Mouse (Mus musculus): ENCODE data around the gene Spock3.
"Not testable (repeated sequence)": the region's sequence is repeated elsewhere in the genome, so short reads cannot be mapped to it uniquely, and the experiment has no call there.

Gene Spock3

GRCm38 (mm10) chr8:62950709-62951108 is at the start of gene Spock3:
Spock3 (plus strand) TSS chr8:62951009.
- no peak for DNase-seq (ENCODE audit: low spot score)

DNA sequence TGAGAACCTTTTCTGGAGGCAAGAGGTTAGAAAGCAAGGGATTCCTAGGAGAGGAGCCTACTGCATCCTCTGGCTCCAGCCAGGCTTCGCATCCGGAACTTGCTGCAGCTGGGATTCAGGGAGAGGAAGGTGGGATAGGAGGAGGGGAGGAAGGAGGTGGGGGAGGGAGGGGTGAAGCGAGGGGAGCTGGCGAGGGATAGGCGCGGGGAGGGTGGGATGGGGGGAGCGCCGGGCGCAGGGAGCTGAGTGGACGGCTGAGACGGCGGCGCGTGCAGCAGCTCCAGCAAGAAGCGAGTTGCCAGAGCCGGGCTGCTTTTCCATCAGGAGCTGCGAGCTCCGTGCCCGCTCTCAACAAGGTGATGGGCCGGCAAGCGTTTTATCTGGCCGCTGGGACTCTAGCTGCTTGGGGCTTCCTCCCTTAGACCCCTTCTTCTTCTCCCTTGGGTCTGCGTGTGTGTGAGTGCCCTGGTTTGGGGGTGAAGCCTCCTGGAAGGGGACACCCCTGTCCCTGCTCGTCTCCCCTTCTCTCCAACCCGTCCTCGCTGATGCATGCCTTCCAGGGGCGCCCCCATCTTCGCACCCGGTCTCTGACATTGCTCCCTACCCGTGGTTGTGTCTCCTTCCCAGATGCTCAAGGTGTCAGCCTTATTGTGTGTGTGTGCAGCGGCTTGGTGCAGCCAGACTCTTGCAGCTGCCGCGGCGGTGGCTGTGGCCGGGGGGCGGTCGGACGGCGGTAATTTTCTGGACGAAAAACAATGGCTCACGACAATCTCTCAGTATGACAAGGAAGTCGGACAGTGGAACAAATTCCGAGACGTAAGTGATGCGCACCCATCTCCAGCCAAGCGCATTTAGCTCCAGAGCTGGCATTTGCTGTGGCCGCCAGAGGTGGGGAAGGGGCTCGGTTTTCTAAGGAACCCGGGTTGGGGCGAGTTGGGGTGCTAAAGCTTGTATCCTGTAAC is 645 bp downstream of the Spock3 start:
- DNase-seq (ENCODE audit: low spot score), result peak; percentile 60

GRCm38 (mm10) chr8:62952481-62952880 is 1.7 kb downstream of the Spock3 start:
- no peak for DNase-seq (ENCODE audit: low spot score)

DNA sequence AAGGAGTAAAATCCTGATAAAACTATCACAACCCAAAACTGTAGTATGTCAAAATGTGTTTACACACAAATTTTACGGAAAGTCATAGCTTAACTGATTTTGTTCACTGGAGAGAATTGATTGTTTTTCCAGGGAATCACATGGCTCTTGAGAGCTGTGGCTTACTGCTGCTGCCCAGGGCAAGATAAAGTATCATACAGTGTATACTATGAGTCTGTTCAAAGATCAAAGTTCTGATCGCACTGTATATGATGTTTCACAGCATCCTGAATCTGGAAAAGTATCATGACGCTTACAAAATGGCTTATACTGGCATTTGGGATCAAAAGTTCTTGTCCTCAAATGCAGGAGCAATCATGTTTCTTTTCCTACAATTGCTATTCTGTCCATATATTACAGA is 11.8 kb downstream of the Spock3 start:
- DNase-seq (ENCODE audit: low spot score), result no peak

GRCm38 (mm10) chr8:62969802-62970372 is 19.1 kb downstream of the Spock3 start:
- no peak for DNase-seq (ENCODE audit: low spot score)

DNA sequence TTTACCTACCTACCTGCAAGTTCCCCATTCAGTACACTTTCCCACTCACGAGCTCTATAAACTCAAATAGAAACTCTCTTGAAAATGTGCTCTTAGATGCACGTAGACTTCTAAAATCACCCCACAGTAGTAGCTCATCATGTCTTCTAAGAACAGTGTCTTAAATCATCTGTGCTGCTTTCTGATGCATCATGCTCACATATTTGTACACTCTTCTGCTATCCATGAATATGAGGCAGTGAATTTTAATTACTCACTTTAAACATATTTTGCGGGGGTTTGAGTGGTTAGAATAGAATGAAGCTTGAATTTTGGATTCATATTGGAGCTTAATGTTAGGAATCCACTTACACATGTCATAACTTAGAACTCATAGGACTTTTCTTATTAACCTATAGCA is 138.2 kb downstream of the Spock3 start:
- no peak for DNase-seq (ENCODE audit: low spot score)

- DNase-seq (ENCODE audit: low spot score), result no peak
These were observed 147.4 kb downstream of the Spock3 start for GRCm38 (mm10) chr8:63098200-63098599.

GRCm38 (mm10) chr8:63109761-63110160 is 159.0 kb downstream of the Spock3 start:
- DNase-seq (ENCODE audit: low spot score), result no peak

DNA sequence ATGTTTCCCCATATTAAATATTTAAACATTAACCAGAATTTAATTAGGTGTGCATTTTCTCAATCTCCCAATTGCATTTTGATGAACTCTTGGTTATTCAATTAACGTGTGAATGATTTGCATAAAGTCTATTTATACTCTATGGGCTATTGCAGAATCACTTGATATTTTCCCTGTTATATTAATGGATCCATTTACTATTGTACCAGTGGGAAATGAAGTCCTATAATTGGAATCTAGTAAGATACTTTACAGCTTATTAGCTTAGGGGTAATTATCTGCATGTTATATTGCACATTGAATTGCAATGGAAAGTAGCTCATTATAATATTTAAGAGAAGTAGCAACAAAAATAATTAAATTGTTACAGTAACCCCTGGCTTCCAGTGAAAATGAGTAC is 162.1 kb downstream of the Spock3 start:
- DNase-seq (ENCODE audit: low spot score), result no peak

- no peak for DNase-seq (ENCODE audit: low spot score)
These were observed 169.7 kb downstream of the Spock3 start for GRCm38 (mm10) chr8:63120508-63120907.

GRCm38 (mm10) chr8:63135406-63135805 is 184.6 kb downstream of the Spock3 start:
- no peak for DNase-seq (ENCODE audit: low spot score)

DNA sequence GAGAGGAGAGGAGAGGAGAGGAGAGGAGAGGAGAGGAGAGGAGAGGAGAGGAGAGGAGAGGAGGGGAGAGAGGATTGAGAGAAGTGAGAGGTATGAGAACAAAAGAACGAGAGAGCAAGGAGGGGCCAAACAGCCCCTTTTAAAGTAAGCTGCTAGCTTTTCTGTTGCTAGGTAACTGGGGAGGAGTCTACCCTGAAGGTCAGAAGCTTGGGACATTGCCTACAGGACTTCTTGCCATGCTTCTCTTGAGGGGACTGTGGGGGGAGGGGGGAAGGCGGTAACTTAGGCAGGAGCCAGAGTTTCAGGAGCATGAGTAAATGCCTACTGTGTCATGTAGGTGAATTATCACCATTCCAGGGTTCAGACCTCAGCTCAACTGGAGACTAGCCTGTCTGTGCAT is 213.1 kb downstream of the Spock3 start:
- not testable (repeated sequence) for DNase-seq (ENCODE audit: low spot score)

DNA sequence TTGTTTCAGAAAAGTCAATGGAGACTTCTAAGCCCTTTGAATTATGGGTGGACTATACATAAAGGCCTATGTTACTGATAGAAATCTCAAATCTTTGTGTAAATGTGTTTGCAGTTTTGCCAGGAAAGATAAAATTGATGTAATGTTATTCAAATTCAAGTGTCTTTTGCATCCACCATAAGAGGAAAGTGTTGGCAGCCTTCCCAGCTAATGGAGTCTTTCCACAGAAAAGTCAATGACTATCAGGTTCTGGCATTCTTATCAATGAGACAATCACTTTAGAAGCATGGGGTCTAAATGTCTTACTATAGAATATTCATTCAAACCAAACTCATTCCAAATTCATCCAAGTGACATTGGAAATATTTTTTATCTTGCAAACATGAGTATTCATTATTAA is 214.5 kb downstream of the Spock3 start:
- DNase-seq (ENCODE audit: low spot score), result no peak

- no peak for DNase-seq (ENCODE audit: low spot score)
These were observed 219.1 kb downstream of the Spock3 start for GRCm38 (mm10) chr8:63169956-63170355.

GRCm38 (mm10) chr8:63181272-63181671 is 230.5 kb downstream of the Spock3 start:
- no peak for DNase-seq (ENCODE audit: low spot score)

GRCm38 (mm10) chr8:63258812-63259385 is 308.1 kb downstream of the Spock3 start:
- no peak for DNase-seq (ENCODE audit: low spot score)

- no peak for DNase-seq (ENCODE audit: low spot score)
These were observed 311.7 kb downstream of the Spock3 start for GRCm38 (mm10) chr8:63262516-63262915.

GRCm38 (mm10) chr8:63335366-63335765 is 384.6 kb downstream of the Spock3 start:
- DNase-seq (ENCODE audit: low spot score), result no peak

DNA sequence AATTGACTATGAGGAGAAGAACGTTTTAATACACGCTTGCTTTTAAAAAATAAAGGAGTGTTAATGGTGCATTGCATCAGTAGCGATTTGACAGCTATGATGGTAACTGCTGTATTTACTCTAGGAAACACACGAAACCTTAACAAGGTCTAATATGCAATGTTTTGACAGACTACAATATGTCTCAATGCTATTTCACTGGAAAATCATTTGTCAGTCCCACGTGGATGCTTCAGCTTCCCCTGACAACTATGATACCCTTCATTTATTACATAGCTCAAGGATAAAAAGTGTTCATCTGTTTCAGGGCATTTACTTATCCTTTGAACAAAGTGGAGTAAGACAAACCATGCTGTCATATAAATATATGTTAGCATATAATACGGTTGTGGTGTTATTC is 417.8 kb downstream of the Spock3 start:
- DNase-seq (ENCODE audit: low spot score), result no peak

DNA sequence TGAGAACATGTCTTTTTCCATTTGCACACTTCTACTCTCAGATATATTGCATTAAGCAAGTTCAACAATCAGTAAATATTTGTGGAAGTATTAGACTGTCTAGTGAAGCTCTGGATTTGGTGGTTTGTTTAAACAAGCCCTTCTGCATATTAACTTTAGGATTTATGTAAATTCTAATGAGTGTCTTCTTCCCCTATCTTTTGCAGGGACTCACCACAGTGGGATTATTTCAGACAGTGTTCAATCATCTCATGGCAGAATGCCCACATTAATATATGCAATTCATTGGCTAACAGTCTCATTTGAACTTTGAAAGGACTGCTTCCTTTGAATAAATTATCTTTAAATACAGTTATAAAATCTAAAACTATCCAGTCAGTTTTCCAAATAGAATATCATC is 446.9 kb downstream of the Spock3 start:
- DNase-seq (ENCODE audit: low spot score), result no peak

Data from embryo, embryonic 10 days (tissue).